Mouse (Mus musculus) olfactory bulb, adult 2 months (tissue): ENCODE results near the gene Os9.

ENCODE experiments used
- CTCF ChIP-seq: fragments of 200-500 bp; IDR thresholded peaks from 2 replicates; pipeline ENCODE4 v1.5.1; 2012; ENCODE audit warnings: low read depth, mild to moderate bottlenecking, low read length, moderate library complexity; ENCODE audit not compliant: insufficient read depth
- POLR2A ChIP-seq: fragments of 200-500 bp; IDR thresholded peaks from 2 replicates; pipeline ENCODE4 v1.6.1; 2012; ENCODE audit warnings: mild to moderate bottlenecking, low read depth, low read length, moderate library complexity; ENCODE audit not compliant: insufficient read depth

GRCm38 (mm10) chr10:127165354-127165653 lies 44.4 kb upstream of the Os9 start:
- TF ChIP-seq CTCF (no peak), POLR2A (no peak)
